Mouse (Mus musculus) megakaryocyte progenitor cell, adult 5-6 weeks (primary cell): ENCODE measurements around the gene Bsn. TPM values are rescaled to one million over a fixed set of nuclear protein-coding genes. Genes with fewer than 3 reads are reported as not detected.

Source experiments
- ATAC-seq: replicated peaks from 2 replicates; pipeline ENCODE4 v1.8.0; 2016; ENCODE audit warnings: mild to moderate bottlenecking, moderate TSS enrichment, inconsistent platforms; ENCODE audit not compliant: poor library complexity
- total RNA-seq, 2 experiments: library from RNA; stranded (forward) in 1 of 2; stranded (reverse) in 1 of 2; fragments of 157-497, 149-512 nt in 1 of 2; fragments of 200-1000 nt in 1 of 2; gene quantifications; 2 replicates each; pipeline versions ENCODE4 v1.2.3 to v1.2.4; 2015 to 2017

The Bsn gene
- total RNA-seq, 2 experiments from 2014 or later = 3.2 to 4.7 TPM

- ATAC-seq = no peak
Measured at GRCm38 (mm10) chr9:108063361-108063760, 126.8 kb downstream of the Bsn start.

GRCm38 (mm10) chr9:108062142-108062541 is 128.0 kb downstream of the Bsn start:
- ATAC-seq = no peak

GRCm38 (mm10) chr9:108058291-108058690 is 131.9 kb downstream of the Bsn start:
- ATAC-seq = no peak

GRCm38 (mm10) chr9:108057262-108057562 is 133.0 kb downstream of the Bsn start:
- ATAC-seq = no peak

GRCm38 (mm10) chr9:108056361-108057261 is 133.6 kb downstream of the Bsn start:
- ATAC-seq = no peak

GRCm38 (mm10) chr9:108055661-108056237 is 134.4 kb downstream of the Bsn start:
- ATAC-seq = no peak

- no peak for ATAC-seq
Measured at GRCm38 (mm10) chr9:108055061-108055460, 135.1 kb downstream of the Bsn start.

GRCm38 (mm10) chr9:108054331-108055040 is 135.7 kb downstream of the Bsn start:
- no peak for ATAC-seq

GRCm38 (mm10) chr9:108053665-108054225 is 136.4 kb downstream of the Bsn start:
- no peak for ATAC-seq

GRCm38 (mm10) chr9:108052885-108053664 is 137.1 kb downstream of the Bsn start, which contains the start of gene Amigo3:
Amigo3 (plus strand) TSS chr9:108053159.
- ATAC-seq = peak; percentile 74

- ATAC-seq = no peak
Measured at GRCm38 (mm10) chr9:108052411-108052810, 137.8 kb downstream of the Bsn start.

- no peak for ATAC-seq
Measured at GRCm38 (mm10) chr9:108051931-108052220, 138.3 kb downstream of the Bsn start.

GRCm38 (mm10) chr9:108051184-108051930 is 138.8 kb downstream of the Bsn start:
- no peak for ATAC-seq

GRCm38 (mm10) chr9:108049561-108050251 is 140.5 kb downstream of the Bsn start:
- peak; percentile 9 for ATAC-seq

GRCm38 (mm10) chr9:108049016-108049455 is 141.1 kb downstream of the Bsn start, which contains the start of gene Gmppb:
Gmppb (plus strand) TSS chr9:108049242.
- ATAC-seq = peak; percentile 79

GRCm38 (mm10) chr9:108048566-108048955 is 141.6 kb downstream of the Bsn start:
- ATAC-seq = no peak

- ATAC-seq = 0 out of 2 replicates have a peak, but pooled peaks have one; percentile 8
Measured at GRCm38 (mm10) chr9:108047601-108048565, 142.3 kb downstream of the Bsn start.

- ATAC-seq = no peak
Measured at GRCm38 (mm10) chr9:108046582-108046981, 143.6 kb downstream of the Bsn start.
